Mouse (Mus musculus) midbrain, embryonic 16.5 days (tissue): Measurements from ENCODE around the gene Ankrd34c. TPM values are rescaled to one million over a fixed set of nuclear protein-coding genes. Genes with fewer than 3 reads are reported as not detected.
A peak's percentile ranks its signal among the peaks of the same experiment; 100 is the strongest.

Source experiments
- ATAC-seq: fragments of 200-750 bp; cut with Nextera tagmentation; 2 replicates; pipeline ENCODE4 v1.8.0; 2017; ENCODE audit warnings: moderate TSS enrichment
- H3K27ac ChIP-seq: fragments of 300-500 bp; sonication (generic); 2 replicates; pipeline ENCODE4 v1.5.1; 2014; ENCODE audit warnings: mild to moderate bottlenecking, low read length, mixed read lengths
- H3K27me3 ChIP-seq: fragments of 300-500 bp; sonication (generic); 2 replicates; pipeline ENCODE4 v1.6.1; 2014; ENCODE audit warnings: low read depth, low read length, mixed read lengths; ENCODE audit not compliant: control insufficient read depth, insufficient read depth
- H3K36me3 ChIP-seq: fragments of 300-500 bp; sonication (generic); 2 replicates; pipeline ENCODE4 v1.6.1; 2014; ENCODE audit warnings: mild to moderate bottlenecking, low read length, moderate library complexity, mixed read lengths; ENCODE audit not compliant: control insufficient read depth, insufficient read depth
- H3K4me1 ChIP-seq: fragments of 300-500 bp; sonication (generic); 2 replicates; pipeline ENCODE4 v1.6.1; 2014; ENCODE audit warnings: mild to moderate bottlenecking, low read length, mixed read lengths; ENCODE audit not compliant: control insufficient read depth, insufficient read depth
- H3K4me2 ChIP-seq: fragments of 300-500 bp; sonication (generic); 2 replicates; pipeline ENCODE4 v1.6.1; 2014; ENCODE audit warnings: mild to moderate bottlenecking, low read length, mixed read lengths
- H3K4me3 ChIP-seq: fragments of 300-500 bp; sonication (generic); 2 replicates; pipeline ENCODE4 v1.5.1; 2014; ENCODE audit warnings: low read depth, mild to moderate bottlenecking, low read length, moderate library complexity, mixed read lengths
- H3K9ac ChIP-seq: fragments of 300-500 bp; sonication (generic); 2 replicates; pipeline ENCODE4 v1.6.1; 2014; ENCODE audit warnings: low read depth, low read length, mixed read lengths
- H3K9me3 ChIP-seq: fragments of 300-500 bp; sonication (generic); replicated peaks from 2 replicates; pipeline ENCODE4 v1.6.1; 2014; ENCODE audit warnings: mild to moderate bottlenecking, low read length, mixed read lengths; ENCODE audit not compliant: control insufficient read depth, poor library complexity, severe bottlenecking
- WGBS: fragments of 180-500 bp; shearing (Covaris S2); extraction: QIAGEN DNeasy Blood & Tissue Kit; methylation state at CpG from one replicate; pipeline ENCODE4 v1.1.7; 2014; 5-methylcytosine and 5-hydroxymethylcytosine counted together
- polyA plus RNA-seq: library from polyadenylated mRNA; unstranded; fragments of >200 nt; fragmentation: Nextera tagmentation; extraction: Ambion mirVana; gene quantifications from 2 replicates; pipeline ENCODE4 v1.2.1, GENCODE M21; 2015

Gene Ankrd34c
- polyA plus RNA-seq = 0.15 and 0.34 TPM in 2 replicates

DNA sequence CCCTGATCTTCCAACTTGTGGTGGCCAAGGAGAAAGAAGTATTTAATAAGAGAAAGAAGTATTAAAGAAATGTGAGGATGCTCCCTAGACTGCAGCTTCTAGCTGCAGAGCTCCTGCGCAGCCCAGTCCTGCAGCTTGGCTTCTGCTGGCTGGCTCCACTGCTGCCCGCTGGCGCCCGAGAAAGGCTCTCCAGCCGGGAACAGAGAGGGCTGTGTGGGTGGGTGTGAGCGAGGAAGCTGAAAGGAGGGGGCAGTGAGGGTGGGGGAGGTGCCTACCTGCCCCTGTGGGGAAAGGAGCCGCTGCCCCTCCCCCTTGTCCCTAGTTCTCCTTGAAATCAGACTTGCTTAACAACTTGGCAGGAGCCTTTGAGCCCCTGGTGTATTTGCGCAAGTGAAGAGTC, at the start of gene Ankrd34c:
Gene Ankrd34c (minus strand): TSS at position 181 of the 400 bp plus-strand sequence.
- 3% methylated on average over 8 of the region's 8 CpGs for WGBS
- H3K27ac ChIP-seq = no peak within 1 kb of the TSS
- H3K9ac ChIP-seq = peak within 1 kb of the TSS; percentile 8; the same call in 1 of the 2 replicates
- peak; percentile 87 for ATAC-seq
- peak within 1 kb of the TSS; percentile 33 for H3K4me3 ChIP-seq
- peaks cover 3% of the 10 kb centered on the region; the same call in 1 of the 2 replicates for H3K4me1 ChIP-seq
- H3K36me3 ChIP-seq = no peaks in the 10 kb centered on the region
- H3K9me3 ChIP-seq = no peaks in the 10 kb centered on the region
- peaks cover 8% of the 10 kb centered on the region for H3K27me3 ChIP-seq
- peak within 1 kb of the TSS; percentile 59 for H3K4me2 ChIP-seq

DNA sequence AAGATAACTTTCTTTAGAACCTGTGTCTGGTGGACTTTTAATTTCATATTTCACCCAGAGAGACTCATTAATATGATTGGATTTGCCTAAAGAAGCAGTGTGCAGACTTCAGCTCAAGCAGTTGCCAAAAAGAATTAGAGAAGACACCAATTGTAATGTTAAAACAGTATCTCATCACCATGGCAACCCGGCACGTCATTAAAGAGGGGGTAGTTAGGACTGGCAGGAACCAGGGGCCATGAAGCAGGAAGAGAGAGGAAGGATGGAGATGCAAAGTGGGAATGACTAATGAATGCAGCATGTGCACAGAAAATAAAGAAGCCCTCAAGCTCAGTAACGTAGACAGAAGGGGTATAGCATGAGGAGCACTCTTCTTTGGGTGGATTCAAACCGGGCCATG, 49.3 kb upstream of the Ankrd34c start:
- ATAC-seq = peak; percentile 63
- Histone ChIP-seq H3K9ac (no peak overlapping the region), H3K4me3 (no peak overlapping the region), H3K36me3 (no peaks in the 10 kb centered on the region), H3K27ac (no peak overlapping the region), H3K27me3 (no peaks in the 10 kb centered on the region), H3K9me3 (no peaks in the 10 kb centered on the region), H3K4me1 (no peaks in the 10 kb centered on the region), H3K4me2 (no peak overlapping the region)
- 50% methylated on average over 4 of the region's 4 CpGs for WGBS

DNA sequence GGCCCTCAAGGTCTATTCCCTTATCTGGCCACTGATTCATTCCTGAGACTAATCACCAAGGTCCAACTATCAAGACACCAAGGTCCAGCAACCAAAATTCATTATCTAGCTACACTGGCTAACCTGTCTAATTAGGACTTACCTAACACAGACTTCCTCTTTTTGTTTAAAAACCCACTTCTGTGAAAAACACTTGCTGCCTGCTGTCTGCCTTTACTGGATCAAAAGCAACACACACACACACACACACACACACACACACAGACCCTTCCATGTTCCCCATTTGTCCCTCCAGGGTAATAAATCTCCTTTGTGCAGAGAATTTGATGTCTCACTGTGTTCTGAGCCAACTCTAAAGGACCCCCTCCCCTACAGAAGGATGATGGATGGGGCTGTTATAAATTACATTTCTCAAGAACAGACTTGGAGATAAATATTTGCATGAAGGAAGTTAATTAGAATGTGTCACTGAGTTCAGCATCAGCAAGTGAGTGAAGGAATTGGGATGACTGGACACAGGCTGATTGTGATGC, 43.2 kb upstream of the Ankrd34c start:
- Histone ChIP-seq H3K4me1 (no peaks in the 10 kb centered on the region), H3K4me2 (no peak overlapping the region), H3K4me3 (no peak overlapping the region), H3K27ac (no peak overlapping the region), H3K36me3 (no peaks in the 10 kb centered on the region), H3K9ac (no peak overlapping the region), H3K27me3 (no peaks in the 10 kb centered on the region), H3K9me3 (no peaks in the 10 kb centered on the region)
- ATAC-seq = no peak

DNA sequence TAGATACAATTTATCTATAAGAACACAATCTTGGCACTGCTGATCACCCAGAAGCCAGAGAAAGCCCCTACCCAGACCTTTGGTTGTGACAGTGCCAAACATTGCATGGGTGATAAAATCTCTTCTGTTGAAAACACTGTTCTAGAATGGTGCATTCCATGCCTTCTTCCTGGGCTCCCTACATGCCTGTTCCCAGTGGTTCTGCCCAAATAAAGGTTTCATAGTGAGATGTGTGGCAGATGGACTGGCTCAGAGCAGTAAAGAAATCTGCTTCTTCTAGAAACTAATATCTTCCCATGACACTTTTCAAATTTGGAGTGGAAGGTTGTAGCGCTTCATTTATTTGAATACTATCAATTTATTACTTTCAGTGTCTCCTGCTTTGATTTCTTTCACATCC, 41.0 kb upstream of the Ankrd34c start:
- no peak overlapping the region for H3K27ac ChIP-seq
- H3K36me3 ChIP-seq = no peaks in the 10 kb centered on the region
- no peak overlapping the region for H3K4me3 ChIP-seq
- no peak overlapping the region for H3K9ac ChIP-seq
- H3K27me3 ChIP-seq = no peaks in the 10 kb centered on the region
- no peak for ATAC-seq
- H3K4me1 ChIP-seq = no peaks in the 10 kb centered on the region
- WGBS = 95% methylated on average over 1 of the region's 1 CpGs
- no peak overlapping the region for H3K4me2 ChIP-seq
- H3K9me3 ChIP-seq = no peaks in the 10 kb centered on the region

DNA sequence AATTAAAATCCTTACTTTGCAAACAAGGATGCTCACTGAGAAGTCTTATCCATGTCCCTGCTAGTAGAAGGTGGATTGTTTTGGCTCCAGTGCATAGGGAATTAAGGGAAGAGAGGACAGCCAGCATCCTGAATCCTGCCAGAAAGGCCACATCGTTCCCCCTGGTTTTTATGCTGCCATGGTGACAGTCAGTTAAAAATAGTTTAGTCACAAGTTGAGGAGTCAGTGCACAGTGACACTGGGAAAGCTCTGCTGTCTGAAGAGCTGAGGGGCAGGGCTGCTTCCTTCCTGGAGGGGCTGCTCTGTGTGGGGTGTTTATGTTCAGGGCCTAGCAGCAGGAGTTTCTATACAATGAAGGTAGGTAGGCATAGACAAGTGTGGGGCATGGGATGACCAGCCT, 32.9 kb upstream of the Ankrd34c start:
- H3K9ac ChIP-seq = no peak overlapping the region
- WGBS = 37% methylated on average over 1 of the region's 1 CpGs
- no peaks in the 10 kb centered on the region for H3K4me1 ChIP-seq
- no peak overlapping the region for H3K4me3 ChIP-seq
- H3K36me3 ChIP-seq = no peaks in the 10 kb centered on the region
- peak; percentile 72 for ATAC-seq
- no peaks in the 10 kb centered on the region for H3K9me3 ChIP-seq
- no peak overlapping the region for H3K4me2 ChIP-seq
- no peaks in the 10 kb centered on the region for H3K27me3 ChIP-seq
- H3K27ac ChIP-seq = no peak overlapping the region

DNA sequence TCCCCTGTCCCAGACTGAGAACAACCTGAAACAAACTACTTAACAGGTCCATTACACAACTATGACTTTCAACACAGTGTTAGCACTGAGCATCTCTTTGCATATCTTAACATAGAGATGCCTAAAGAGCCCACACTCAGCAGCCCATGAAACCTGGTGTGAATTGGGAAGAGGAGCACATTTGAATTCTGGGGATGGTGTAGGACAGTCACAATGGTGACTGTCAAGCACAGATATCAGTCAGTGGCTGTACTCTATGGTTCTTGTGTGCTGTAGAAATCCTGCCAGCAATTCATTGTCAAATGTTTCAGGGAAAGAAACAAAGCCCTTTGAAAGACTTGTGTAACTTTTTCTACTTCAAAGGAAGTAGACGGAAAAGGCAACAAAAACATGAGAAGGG, 23.7 kb upstream of the Ankrd34c start:
- Histone ChIP-seq H3K36me3 (no peaks in the 10 kb centered on the region), H3K9ac (no peak overlapping the region), H3K27me3 (no peaks in the 10 kb centered on the region), H3K27ac (no peak overlapping the region), H3K9me3 (no peaks in the 10 kb centered on the region), H3K4me2 (no peak overlapping the region), H3K4me1 (no peaks in the 10 kb centered on the region), H3K4me3 (no peak overlapping the region)
- no peak for ATAC-seq
- WGBS = 47% methylated on average over 1 of the region's 1 CpGs

DNA sequence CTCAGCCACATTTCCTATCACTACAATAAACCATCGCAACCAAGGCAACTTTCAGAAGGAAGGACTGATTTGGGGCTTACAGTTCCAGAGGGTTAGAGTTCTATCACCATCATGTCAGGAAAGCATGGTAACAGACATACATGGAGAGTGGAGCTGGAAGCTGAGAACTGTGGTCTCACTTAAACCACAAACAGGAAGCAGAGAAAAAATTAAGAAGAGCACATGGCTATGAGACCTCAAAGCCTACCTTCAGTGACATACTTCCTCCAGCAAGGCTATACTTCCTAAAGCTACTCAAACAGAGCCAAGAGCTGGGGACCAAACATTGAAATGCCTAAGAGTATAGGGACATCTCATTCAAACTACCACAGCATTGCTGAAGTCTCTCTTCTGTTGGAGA, 20.3 kb upstream of the Ankrd34c start:
- H3K36me3 ChIP-seq = no peaks in the 10 kb centered on the region
- H3K4me2 ChIP-seq = no peak overlapping the region
- no peak overlapping the region for H3K9ac ChIP-seq
- ATAC-seq = no peak
- no peaks in the 10 kb centered on the region for H3K4me1 ChIP-seq
- 95% methylated on average over 1 of the region's 1 CpGs for WGBS
- no peaks in the 10 kb centered on the region for H3K27me3 ChIP-seq
- H3K9me3 ChIP-seq = no peaks in the 10 kb centered on the region
- H3K27ac ChIP-seq = no peak overlapping the region
- H3K4me3 ChIP-seq = no peak overlapping the region

DNA sequence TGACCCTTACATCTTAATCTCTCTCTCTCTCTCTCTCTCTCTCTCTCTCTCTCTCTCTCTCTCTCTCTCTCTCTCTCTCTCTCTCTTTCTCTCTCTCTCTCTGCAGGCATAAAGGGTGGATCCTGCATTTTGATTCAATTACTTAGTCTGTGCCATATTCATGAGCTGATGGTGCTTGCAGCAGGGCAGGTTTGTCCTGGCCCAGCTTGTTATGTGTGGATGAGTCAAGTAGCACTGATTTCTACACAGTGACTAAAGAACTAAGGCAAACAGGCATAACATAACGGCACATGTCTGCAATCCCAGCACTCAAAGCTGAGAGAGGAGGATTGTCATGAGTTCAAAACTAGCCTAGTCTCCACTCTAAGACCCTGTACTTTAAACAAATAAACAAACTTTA, 19.9 kb upstream of the Ankrd34c start:
- no peak overlapping the region for H3K9ac ChIP-seq
- H3K36me3 ChIP-seq = no peaks in the 10 kb centered on the region
- no peaks in the 10 kb centered on the region for H3K27me3 ChIP-seq
- no peaks in the 10 kb centered on the region for H3K4me1 ChIP-seq
- no peak overlapping the region for H3K4me3 ChIP-seq
- 83% methylated on average over 1 of the region's 1 CpGs for WGBS
- H3K27ac ChIP-seq = no peak overlapping the region
- no peaks in the 10 kb centered on the region for H3K9me3 ChIP-seq
- no peak overlapping the region for H3K4me2 ChIP-seq
- ATAC-seq = no peak

DNA sequence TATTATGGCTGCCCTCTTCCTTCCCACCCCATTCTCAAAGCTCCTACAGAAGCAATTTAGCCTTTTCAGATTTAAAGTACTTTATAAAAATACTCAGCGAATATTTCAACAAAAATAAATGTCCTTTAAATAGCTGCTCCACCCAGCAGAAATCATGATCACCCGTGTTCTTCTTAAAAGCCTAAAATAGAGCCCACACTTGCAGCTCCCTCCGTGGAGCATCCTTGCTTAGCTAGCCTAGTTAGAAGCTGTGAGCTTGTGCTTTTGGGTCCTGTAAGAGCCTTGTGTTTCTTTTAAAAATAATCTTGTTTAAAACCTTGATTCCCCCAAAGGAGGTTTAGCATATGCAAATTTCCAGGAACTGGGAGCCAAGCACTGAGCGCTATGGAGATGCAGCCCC, 19.3 kb upstream of the Ankrd34c start:
- H3K4me1 ChIP-seq = no peaks in the 10 kb centered on the region
- no peak overlapping the region for H3K4me3 ChIP-seq
- ATAC-seq = no peak
- H3K36me3 ChIP-seq = no peaks in the 10 kb centered on the region
- no peaks in the 10 kb centered on the region for H3K27me3 ChIP-seq
- H3K27ac ChIP-seq = no peak overlapping the region
- no peak overlapping the region for H3K4me2 ChIP-seq
- 40% methylated on average over 4 of the region's 4 CpGs for WGBS
- H3K9ac ChIP-seq = no peak overlapping the region
- H3K9me3 ChIP-seq = no peaks in the 10 kb centered on the region
